Mouse (Mus musculus) layer of hippocampus, adult 11-12 months (tissue): ENCODE measurements around the gene Acad9.

Source experiments
- DNase-seq: peaks from one replicate; pipeline ENCODE4 v3.0.0; 2022; ENCODE audit warnings: low spot score

The Acad9 gene

GRCm38 (mm10) chr3:36065843-36066651 lies at the start of gene Acad9:
Acad9 (plus strand) TSS chr3:36065979.
- DNase-seq: peak; percentile 95

- no peak for DNase-seq
These were observed 40.0 kb upstream of the Acad9 start for GRCm38 (mm10) chr3:36025732-36026131.

GRCm38 (mm10) chr3:36029993-36030392 lies 35.8 kb upstream of the Acad9 start:
- DNase-seq: no peak

- DNase-seq: no peak
These were observed 33.9 kb upstream of the Acad9 start for GRCm38 (mm10) chr3:36031740-36032510.

GRCm38 (mm10) chr3:36044520-36044919 lies 21.3 kb upstream of the Acad9 start:
- no peak for DNase-seq

- DNase-seq: no peak
These were observed 20.7 kb upstream of the Acad9 start for GRCm38 (mm10) chr3:36045086-36045485.

GRCm38 (mm10) chr3:36049106-36049505 lies 16.7 kb upstream of the Acad9 start:
- DNase-seq: no peak

GRCm38 (mm10) chr3:36053447-36053846 lies 12.3 kb upstream of the Acad9 start, which contains the start of gene Ccdc144b:
Ccdc144b (minus strand) TSS chr3:36053547.
- no peak for DNase-seq

GRCm38 (mm10) chr3:36060096-36060850 lies 5.5 kb upstream of the Acad9 start:
- DNase-seq: peak; percentile 64

GRCm38 (mm10) chr3:36064592-36065061 lies 1.2 kb upstream of the Acad9 start:
- DNase-seq: no peak

- no peak for DNase-seq
These were observed 613 bp upstream of the Acad9 start for GRCm38 (mm10) chr3:36065166-36065565.

- DNase-seq: no peak
These were observed 2.0 kb downstream of the Acad9 start for GRCm38 (mm10) chr3:36067731-36068130.

- DNase-seq: no peak
These were observed 4.7 kb downstream of the Acad9 start for GRCm38 (mm10) chr3:36070436-36070835.

- no peak for DNase-seq
These were observed 5.3 kb downstream of the Acad9 start for GRCm38 (mm10) chr3:36071047-36071446.

- DNase-seq: no peak
These were observed 8.5 kb downstream of the Acad9 start for GRCm38 (mm10) chr3:36074231-36074630.

GRCm38 (mm10) chr3:36075466-36075865 lies 9.7 kb downstream of the Acad9 start:
- no peak for DNase-seq

GRCm38 (mm10) chr3:36077386-36077785 lies 11.6 kb downstream of the Acad9 start:
- DNase-seq: no peak

GRCm38 (mm10) chr3:36079886-36080285 lies 14.1 kb downstream of the Acad9 start:
- DNase-seq: no peak

- no peak for DNase-seq
These were observed 15.0 kb downstream of the Acad9 start for GRCm38 (mm10) chr3:36080741-36081140.

GRCm38 (mm10) chr3:36082843-36083242 lies 17.1 kb downstream of the Acad9 start:
- no peak for DNase-seq

GRCm38 (mm10) chr3:36083381-36083780 lies 17.6 kb downstream of the Acad9 start:
- DNase-seq: no peak

- no peak for DNase-seq
These were observed 19.6 kb downstream of the Acad9 start for GRCm38 (mm10) chr3:36085394-36085793.
